Mouse (Mus musculus) G1E (cell line): Measurements from ENCODE around the gene Notch2. TPM values are rescaled to one million over a fixed set of nuclear protein-coding genes. Genes with fewer than 3 reads are reported as not detected.
A peak's percentile ranks its signal among the peaks of the same experiment; 100 is the strongest.

Source experiments
- ATAC-seq: 2 replicates; pipeline ENCODE4 v1.8.0; 2016; ENCODE audit warnings: mild to moderate bottlenecking; ENCODE audit not compliant: insufficient number of reproducible peaks, poor library complexity, low FRiP score, severe bottlenecking; ENCODE audit errors: extremely low read depth
- DNase-seq: peaks from one replicate; pipeline ENCODE4 v3.0.0; 2012; ENCODE audit warnings: low spot score
- H3K27me3 ChIP-seq: 2 replicates; pipeline ENCODE4 v1.6.1; 2012; ENCODE audit warnings: mild to moderate bottlenecking, low read length, inconsistent platforms; ENCODE audit not compliant: insufficient read depth
- H3K36me3 ChIP-seq: replicated peaks from 2 replicates; pipeline ENCODE3; 2012; ENCODE audit warnings: mild to moderate bottlenecking, inconsistent platforms
- H3K4me1 ChIP-seq: 2 replicates; pipeline ENCODE4 v1.6.1; 2012; ENCODE audit warnings: low read depth, low read length, inconsistent platforms, mixed read lengths; ENCODE audit not compliant: insufficient read depth
- H3K4me3 ChIP-seq: 2 replicates; pipeline ENCODE4 v1.5.1; 2012; ENCODE audit warnings: low read depth, mild to moderate bottlenecking, inconsistent platforms, low read length, moderate library complexity, mixed read lengths
- H3K9me3 ChIP-seq: replicated peaks from 2 replicates; pipeline ENCODE4 v1.6.1; 2012; ENCODE audit warnings: inconsistent platforms
- CTCF ChIP-seq: IDR thresholded peaks from 2 replicates; pipeline ENCODE4 v1.5.1; 2012; ENCODE audit warnings: low read depth, low read length, inconsistent platforms, mixed read lengths
- GATA1 ChIP-seq: IDR thresholded peaks from 2 replicates; pipeline ENCODE4 v1.6.1; 2012; ENCODE audit warnings: borderline replicate concordance, low read length, inconsistent platforms, mixed read lengths
- GATA2 ChIP-seq: IDR thresholded peaks from 2 replicates; pipeline ENCODE4 v1.6.1; 2012; ENCODE audit warnings: low read depth, low read length, inconsistent platforms, borderline replicate concordance
- POLR2AphosphoS5 ChIP-seq: IDR thresholded peaks from 2 replicates; pipeline ENCODE4 v1.6.1; 2012; ENCODE audit warnings: low read depth, low read length, inconsistent platforms; ENCODE audit not compliant: insufficient replicate concordance
- TAL1 ChIP-seq: conservative IDR thresholded peaks from 2 replicates; pipeline ENCODE4 v1.6.1; 2012; ENCODE audit warnings: low read depth, low read length, inconsistent platforms, mixed read lengths
- polyA plus RNA-seq: library from polyadenylated mRNA; stranded (reverse); fragments of >175 nt; gene quantifications from 2 replicates; pipeline ENCODE4 v1.2.3, GENCODE M21; 2012
- total RNA-seq, 2 experiments: library from RNA; stranded (forward) in 1 of 2; stranded (reverse) in 1 of 2; fragments of 200-1000 nt in 1 of 2; fragments of >200 nt in 1 of 2; fragmentation: Nextera tagmentation in 1 of 2; gene quantifications; 2 replicates each; pipeline ENCODE4 v1.2.3; 2014 to 2017

Notch2 gene
- total and polyA plus RNA-seq, 3 experiments, result under 0.01 TPM; not detected in 2

GRCm38 (mm10) chr3:98132636-98133035, 119.3 kb downstream of the Notch2 start:
- Histone ChIP-seq H3K36me3 (no peaks in the 10 kb centered on the region), H3K27me3 (no peaks in the 10 kb centered on the region), H3K4me3 (no peak overlapping the region), H3K4me1 (no peaks in the 10 kb centered on the region), H3K9me3 (peaks cover 67% of the 10 kb centered on the region)
- no peak for TF ChIP-seq TAL1
- TF ChIP-seq CTCF, result no peak
- no peak for ATAC-seq
- no peak for DNase-seq

GRCm38 (mm10) chr3:98141456-98141855, 128.1 kb downstream of the Notch2 start:
- peak overlapping the region; percentile 13; the same call in 1 of the 2 replicates for H3K4me3 ChIP-seq
- H3K36me3 ChIP-seq, result no peaks in the 10 kb centered on the region
- H3K9me3 ChIP-seq, result peaks cover 81% of the 10 kb centered on the region
- no peaks in the 10 kb centered on the region for H3K27me3 ChIP-seq
- no peak for TF ChIP-seq GATA1
- no peak for TF ChIP-seq CTCF
- TF ChIP-seq TAL1, result no peak
- H3K4me1 ChIP-seq, result no peaks in the 10 kb centered on the region
- ATAC-seq (no peak), DNase-seq (no peak)

- TF ChIP-seq GATA2 (no peak), CTCF (no peak), POLR2AphosphoS5 (no peak), TAL1 (no peak), GATA1 (no peak)
- Histone ChIP-seq H3K9me3 (peaks cover 82% of the 10 kb centered on the region), H3K4me1 (no peaks in the 10 kb centered on the region), H3K27me3 (no peaks in the 10 kb centered on the region), H3K4me3 (no peak overlapping the region), H3K36me3 (no peaks in the 10 kb centered on the region)
- ATAC-seq, result no peak
- no peak for DNase-seq
Observed at GRCm38 (mm10) chr3:98142862-98143261, 129.5 kb downstream of the Notch2 start.

- H3K4me3 ChIP-seq, result no peak overlapping the region
- TF ChIP-seq GATA2 (no peak), POLR2AphosphoS5 (no peak), CTCF (no peak), TAL1 (no peak), GATA1 (no peak)
- H3K4me1 ChIP-seq, result no peaks in the 10 kb centered on the region
- ATAC-seq (no peak), DNase-seq (no peak)
- no peaks in the 10 kb centered on the region for H3K36me3 ChIP-seq
- H3K9me3 ChIP-seq, result peaks cover 74% of the 10 kb centered on the region
- H3K27me3 ChIP-seq, result no peaks in the 10 kb centered on the region
Observed at GRCm38 (mm10) chr3:98145204-98145603, 131.9 kb downstream of the Notch2 start.

GRCm38 (mm10) chr3:98146471-98147410, 133.4 kb downstream of the Notch2 start:
- Histone ChIP-seq H3K36me3 (no peaks in the 10 kb centered on the region), H3K9me3 (peaks cover 72% of the 10 kb centered on the region), H3K4me1 (no peaks in the 10 kb centered on the region), H3K27me3 (no peaks in the 10 kb centered on the region), H3K4me3 (peak overlapping the region; percentile 6; the same call in 1 of the 2 replicates)
- ATAC-seq, result no peak
- DNase-seq, result no peak
- TF ChIP-seq GATA1 (no peak), TAL1 (no peak), GATA2 (no peak), CTCF (no peak)

- H3K4me3 ChIP-seq, result no peak overlapping the region
- DNase-seq (no peak), ATAC-seq (no peak)
- no peaks in the 10 kb centered on the region for H3K4me1 ChIP-seq
- no peak for TF ChIP-seq POLR2AphosphoS5
- no peak for TF ChIP-seq GATA1
- no peak for TF ChIP-seq TAL1
- no peak for TF ChIP-seq GATA2
- TF ChIP-seq CTCF, result no peak
- H3K36me3 ChIP-seq, result no peaks in the 10 kb centered on the region
- H3K27me3 ChIP-seq, result no peaks in the 10 kb centered on the region
- peaks cover 68% of the 10 kb centered on the region for H3K9me3 ChIP-seq
Observed at GRCm38 (mm10) chr3:98147706-98148105, 134.4 kb downstream of the Notch2 start.
